Mouse (Mus musculus): Measurements from ENCODE around the gene Gm5965. TPM values are rescaled to one million over a fixed set of nuclear protein-coding genes. Genes with fewer than 3 reads are reported as not detected.
"Not testable (repeated sequence)": the region's sequence is repeated elsewhere in the genome, so short reads cannot be mapped to it uniquely, and the experiment has no call there.

Gene Gm5965
- not detected in 2 replicates for polyA plus RNA-seq (2015; fragmentation: Nextera tagmentation; extraction: Ambion mirVana)

- H3K4me3 ChIP-seq (replicated peaks), result no peak within 1 kb of the TSS
- H3K36me3 ChIP-seq, result no peaks in the 10 kb centered on the region
- H3K27me3 ChIP-seq (replicated peaks), result no peaks in the 10 kb centered on the region
- no peak for ATAC-seq
- no peak within 1 kb of the TSS for H3K9ac ChIP-seq
- 88% methylated on average over 5 of the region's 6 CpGs for WGBS
- no peak within 1 kb of the TSS for H3K4me2 ChIP-seq (replicated peaks)
- H3K4me1 ChIP-seq (replicated peaks), result no peaks in the 10 kb centered on the region
- no peak within 1 kb of the TSS for H3K27ac ChIP-seq
- H3K9me3 ChIP-seq, result no peaks in the 10 kb centered on the region
Observed at GRCm38 (mm10) chr16:88777596-88777995, at the start of gene Gm5965. Gm5965 (plus strand) TSS chr16:88777896.

DNA sequence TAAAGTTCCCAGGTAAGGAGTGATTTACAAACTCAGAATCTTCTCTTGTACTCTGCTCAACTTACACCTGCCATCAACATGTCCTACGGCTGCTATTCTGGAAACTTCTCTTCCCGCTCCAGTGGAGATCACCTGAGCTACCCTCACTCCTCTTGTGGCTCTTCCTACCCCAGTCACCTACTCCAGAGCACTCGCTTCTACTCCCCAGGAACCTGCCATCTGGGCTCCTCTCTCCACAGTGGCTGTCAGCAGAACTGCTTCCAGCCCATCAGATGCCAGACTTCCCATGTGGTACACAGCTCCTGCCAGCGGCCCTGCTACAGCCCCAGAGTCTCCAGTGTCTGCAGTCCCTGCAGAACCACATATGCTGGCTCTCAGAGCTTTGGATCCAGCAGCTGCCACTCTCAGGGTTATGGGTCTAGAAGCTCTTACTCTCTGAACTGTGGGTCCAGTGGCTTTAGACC is 48.9 kb upstream of the Gm5965 start, which contains the start of gene Krtap13-1:
Krtap13-1 (plus strand) TSS at position 51 of the 464 bp plus-strand sequence.
- WGBS, result 66% methylated on average over 4 of the region's 4 CpGs
- no peak within 1 kb of the TSS for H3K9ac ChIP-seq
- no peaks in the 10 kb centered on the region for H3K27me3 ChIP-seq (replicated peaks)
- ATAC-seq, result no peak
- H3K4me1 ChIP-seq (replicated peaks), result no peaks in the 10 kb centered on the region
- H3K4me3 ChIP-seq (replicated peaks), result no peak within 1 kb of the TSS
- no peak within 1 kb of the TSS for H3K4me2 ChIP-seq (replicated peaks)
- H3K9me3 ChIP-seq, result no peaks in the 10 kb centered on the region
- H3K27ac ChIP-seq, result no peak within 1 kb of the TSS
- H3K36me3 ChIP-seq, result no peaks in the 10 kb centered on the region

- Histone ChIP-seq H3K4me1 (replicated peaks) (no peaks in the 10 kb centered on the region), H3K36me3 (no peaks in the 10 kb centered on the region), H3K27me3 (replicated peaks) (no peaks in the 10 kb centered on the region), H3K4me3 (replicated peaks) (no peak overlapping the region), H3K9ac (no peak overlapping the region), H3K9me3 (no peaks in the 10 kb centered on the region), H3K27ac (no peak overlapping the region), H3K4me2 (replicated peaks) (no peak overlapping the region)
- 46% methylated on average over 2 of the region's 2 CpGs for WGBS
- no peak for ATAC-seq
Observed at GRCm38 (mm10) chr16:88735391-88735790, 42.3 kb upstream of the Gm5965 start.

DNA sequence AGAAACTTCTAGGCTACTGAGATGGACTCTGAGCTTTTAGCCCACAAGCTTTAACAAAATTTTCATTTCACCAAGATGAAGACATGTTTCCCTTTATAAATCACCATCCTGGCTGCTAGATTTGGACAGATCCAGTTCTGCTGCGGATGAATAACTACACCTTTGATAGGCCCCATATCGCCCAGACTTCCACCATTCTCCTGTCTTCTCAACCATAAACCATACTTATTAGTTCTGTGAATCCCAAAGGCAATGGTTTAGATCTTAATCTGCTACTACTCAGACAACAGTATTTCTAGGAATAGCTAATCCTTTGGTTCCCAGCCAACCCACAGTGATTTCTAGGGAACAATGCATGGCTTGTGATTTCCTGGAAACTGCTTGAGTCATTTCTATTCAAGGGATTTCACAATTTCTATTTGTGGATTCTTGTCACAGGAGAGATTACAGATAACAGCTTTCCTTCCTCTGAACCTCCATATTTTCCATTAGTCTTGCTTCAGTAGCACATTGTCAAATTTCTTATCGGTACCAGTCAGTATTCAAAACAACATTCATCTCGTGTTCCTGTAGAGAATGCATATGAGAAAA is 32.9 kb upstream of the Gm5965 start:
- Histone ChIP-seq H3K9me3 (no peaks in the 10 kb centered on the region), H3K4me3 (replicated peaks) (no peak overlapping the region), H3K27ac (no peak overlapping the region), H3K4me2 (replicated peaks) (no peak overlapping the region), H3K4me1 (replicated peaks) (no peaks in the 10 kb centered on the region), H3K36me3 (no peaks in the 10 kb centered on the region), H3K27me3 (replicated peaks) (no peaks in the 10 kb centered on the region), H3K9ac (no peak overlapping the region)
- ATAC-seq, result no peak
- WGBS, result 81% methylated on average over 4 of the region's 4 CpGs

- Histone ChIP-seq H3K36me3 (no peaks in the 10 kb centered on the region), H3K9me3 (no peaks in the 10 kb centered on the region), H3K27ac (no peak overlapping the region), H3K4me2 (replicated peaks) (no peak overlapping the region), H3K4me3 (replicated peaks) (no peak overlapping the region), H3K4me1 (replicated peaks) (no peaks in the 10 kb centered on the region), H3K9ac (no peak overlapping the region), H3K27me3 (replicated peaks) (no peaks in the 10 kb centered on the region)
- no peak for ATAC-seq
- 64% methylated on average over 4 of the region's 4 CpGs for WGBS
Observed at GRCm38 (mm10) chr16:88747943-88748342, 29.8 kb upstream of the Gm5965 start.

- not testable (repeated sequence) for H3K4me1 ChIP-seq (replicated peaks); H3K4me3 ChIP-seq (replicated peaks); H3K9ac ChIP-seq; ATAC-seq; H3K27ac ChIP-seq; H3K9me3 ChIP-seq; H3K36me3 ChIP-seq; H3K27me3 ChIP-seq (replicated peaks); H3K4me2 ChIP-seq (replicated peaks)
- 79% methylated on average over 3 of the region's 3 CpGs for WGBS
Observed at GRCm38 (mm10) chr16:88751535-88751934, 26.2 kb upstream of the Gm5965 start, which contains the start of gene Krtap13. Krtap13 (minus strand) TSS chr16:88751635.

DNA sequence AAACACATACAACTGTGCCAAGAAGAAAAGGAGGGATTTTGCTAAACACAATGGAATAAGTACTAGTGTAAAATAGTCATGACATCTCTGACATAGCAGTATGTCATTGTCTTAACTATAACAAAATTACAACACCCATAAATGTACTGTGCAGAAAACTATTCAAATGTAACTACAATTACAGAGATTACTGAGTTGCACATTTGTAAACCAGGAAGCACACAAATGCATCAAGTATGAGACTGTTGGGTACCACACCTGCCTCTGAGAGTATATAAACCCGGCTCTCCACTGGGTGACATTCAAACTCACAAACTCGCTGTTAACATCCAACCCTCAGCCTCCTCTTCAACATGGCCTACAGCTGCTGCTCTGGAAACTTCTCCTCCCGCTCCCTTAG is 19.1 kb upstream of the Gm5965 start, which contains the start of gene 2310034C09Rik:
2310034C09Rik (plus strand) TSS at position 301 of the 400 bp plus-strand sequence.
- WGBS, result 87% methylated on average over 3 of the region's 3 CpGs
- H3K36me3 ChIP-seq; H3K27me3 ChIP-seq (replicated peaks): not testable (repeated sequence)

GRCm38 (mm10) chr16:88774106-88774505 is 3.6 kb upstream of the Gm5965 start, which contains the start of gene 2310057N15Rik:
2310057N15Rik (minus strand) TSS chr16:88774206.
- H3K27me3 ChIP-seq (replicated peaks), result no peaks in the 10 kb centered on the region
- no peak within 1 kb of the TSS for H3K27ac ChIP-seq
- no peaks in the 10 kb centered on the region for H3K9me3 ChIP-seq
- 84% methylated on average over 2 of the region's 2 CpGs for whole genome bisulfite sequencing
- H3K9ac ChIP-seq, result no peak within 1 kb of the TSS
- H3K4me1 ChIP-seq (replicated peaks), result no peaks in the 10 kb centered on the region
- no peak within 1 kb of the TSS for H3K4me3 ChIP-seq (replicated peaks)
- no peaks in the 10 kb centered on the region for H3K36me3 ChIP-seq
- no peak within 1 kb of the TSS for H3K4me2 ChIP-seq (replicated peaks)
- no peak for ATAC-seq

More for the DNA sequence above, 19.1 kb upstream of the Gm5965 start, which contains the start of gene 2310034C09Rik:
- H3K9me3 ChIP-seq; ATAC-seq; H3K4me2 ChIP-seq (replicated peaks); H3K9ac ChIP-seq; H3K4me3 ChIP-seq (replicated peaks); H3K4me1 ChIP-seq (replicated peaks); H3K27ac ChIP-seq: not testable (repeated sequence)

DNA sequence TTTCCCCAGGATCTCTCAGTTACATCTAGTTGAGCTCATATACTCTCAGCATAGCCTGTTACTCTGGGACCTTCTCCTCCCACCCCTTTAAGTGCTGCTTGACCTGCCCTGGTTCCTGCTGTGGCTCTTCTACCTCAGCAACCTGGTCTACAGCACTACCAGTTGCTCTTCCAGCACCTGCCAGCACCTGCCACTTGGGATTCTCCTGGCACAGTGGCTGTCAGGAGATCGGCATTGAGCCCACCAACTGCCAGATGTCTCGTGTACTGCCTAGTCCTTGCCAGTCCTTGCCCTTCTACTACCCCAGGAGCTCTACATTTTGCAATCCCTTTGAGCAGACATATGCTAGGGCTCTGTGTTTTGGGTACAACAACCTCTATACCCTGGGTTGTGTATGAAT is 9.1 kb downstream of the Gm5965 start:
- H3K4me2 ChIP-seq (replicated peaks), result no peak overlapping the region
- H3K27me3 ChIP-seq (replicated peaks), result no peaks in the 10 kb centered on the region
- H3K27ac ChIP-seq, result no peak overlapping the region
- no peak for ATAC-seq
- H3K36me3 ChIP-seq, result no peaks in the 10 kb centered on the region
- no peaks in the 10 kb centered on the region for H3K9me3 ChIP-seq
- H3K9ac ChIP-seq, result no peak overlapping the region
- no peaks in the 10 kb centered on the region for H3K4me1 ChIP-seq (replicated peaks)
- H3K4me3 ChIP-seq (replicated peaks), result no peak overlapping the region
- 78% methylated on average over 2 of the region's 2 CpGs for WGBS

DNA sequence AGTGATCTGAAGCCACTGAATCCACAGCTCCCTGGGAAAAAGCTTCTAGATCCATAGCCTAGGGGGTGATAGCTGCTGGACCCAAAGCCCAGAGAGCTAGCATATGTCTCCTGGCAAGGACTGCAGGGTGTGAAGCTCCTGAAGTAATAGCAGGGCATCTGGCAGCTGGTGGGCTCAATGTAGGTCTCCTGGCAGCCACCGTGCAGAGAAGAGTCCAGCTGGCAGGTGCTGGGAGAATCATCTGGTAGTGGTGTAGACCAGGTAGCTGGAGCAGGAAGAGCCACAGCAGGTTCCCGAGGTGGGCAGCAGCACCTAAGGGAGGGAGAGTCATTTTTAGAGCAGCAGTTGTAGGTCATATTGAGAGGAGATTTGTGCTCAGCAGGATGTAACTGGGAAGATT is 34.1 kb downstream of the Gm5965 start, which contains the start of gene Gm20741:
Gm20741 (minus strand) TSS at position 394 of the 400 bp plus-strand sequence.
- WGBS, result 82% methylated on average over 2 of the region's 2 CpGs

DNA sequence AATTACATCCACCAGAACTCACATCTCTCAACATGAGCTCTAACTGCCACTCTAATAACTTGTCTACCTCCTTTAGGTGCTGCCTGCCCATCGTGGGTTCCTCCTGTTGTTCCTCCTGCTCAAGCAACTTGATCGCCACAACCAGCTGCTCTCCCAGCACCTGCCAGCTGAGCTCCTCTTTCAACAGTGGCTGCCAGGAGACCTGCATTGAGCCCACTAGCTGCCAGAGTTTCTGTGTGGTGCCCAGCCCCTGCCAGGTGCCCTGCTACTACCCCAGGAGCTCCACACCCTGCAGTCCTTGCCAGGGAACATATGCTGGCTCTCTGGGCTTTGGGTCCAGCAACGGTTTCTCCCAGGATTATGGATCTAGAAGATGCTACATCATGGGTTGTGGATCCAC is 42.4 kb downstream of the Gm5965 start, which contains the start of gene Krtap15:
Krtap15 (plus strand) TSS at position 150 of the 400 bp plus-strand sequence.
- WGBS, result 86% methylated on average over 3 of the region's 3 CpGs
- Histone ChIP-seq H3K9me3 (no peaks in the 10 kb centered on the region), H3K4me2 (replicated peaks) (no peak within 1 kb of the TSS), H3K9ac (no peak within 1 kb of the TSS), H3K4me1 (replicated peaks) (no peaks in the 10 kb centered on the region), H3K27me3 (replicated peaks) (no peaks in the 10 kb centered on the region), H3K4me3 (replicated peaks) (no peak within 1 kb of the TSS), H3K27ac (no peak within 1 kb of the TSS), H3K36me3 (no peaks in the 10 kb centered on the region)
- no peak for ATAC-seq

More for the DNA sequence above, 34.1 kb downstream of the Gm5965 start, which contains the start of gene Gm20741:
- Histone ChIP-seq H3K36me3 (no peaks in the 10 kb centered on the region), H3K27ac (no peak within 1 kb of the TSS), H3K4me1 (replicated peaks) (no peaks in the 10 kb centered on the region), H3K9me3 (no peaks in the 10 kb centered on the region), H3K4me2 (replicated peaks) (no peak within 1 kb of the TSS), H3K27me3 (replicated peaks) (no peaks in the 10 kb centered on the region), H3K4me3 (replicated peaks) (no peak within 1 kb of the TSS), H3K9ac (no peak within 1 kb of the TSS)
- ATAC-seq, result no peak

DNA sequence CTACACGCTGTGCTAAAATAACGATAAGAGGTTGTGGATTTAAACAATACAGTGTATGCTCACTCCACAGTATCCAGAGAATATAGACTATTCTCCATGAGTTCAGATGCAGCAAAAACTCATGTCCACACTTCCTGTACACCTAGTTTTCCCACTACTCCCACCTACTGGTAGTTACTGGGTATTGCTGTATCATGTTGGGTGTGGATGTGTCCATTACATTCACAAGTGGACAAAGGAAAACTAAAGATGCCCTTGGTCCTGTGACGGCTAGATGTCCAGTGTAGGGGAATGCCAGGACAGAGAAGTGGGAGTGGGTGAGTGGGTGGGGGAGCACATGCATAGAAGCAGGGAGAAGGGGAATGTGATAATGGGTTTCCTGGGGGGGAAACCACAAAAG is 46.0 kb downstream of the Gm5965 start:
- no peaks in the 10 kb centered on the region for H3K27me3 ChIP-seq (replicated peaks)
- no peaks in the 10 kb centered on the region for H3K4me1 ChIP-seq (replicated peaks)
- H3K9me3 ChIP-seq, result no peaks in the 10 kb centered on the region
- WGBS, result 87% methylated on average over 3 of the region's 3 CpGs
- no peak overlapping the region for H3K4me3 ChIP-seq (replicated peaks)
- H3K27ac ChIP-seq, result no peak overlapping the region
- ATAC-seq, result no peak
- H3K36me3 ChIP-seq, result no peaks in the 10 kb centered on the region
- H3K4me2 ChIP-seq (replicated peaks), result no peak overlapping the region
- no peak overlapping the region for H3K9ac ChIP-seq
